Mouse (Mus musculus): ENCODE results near the gene Dctd. TPM values are rescaled to one million over a fixed set of nuclear protein-coding genes. Genes with fewer than 3 reads are reported as not detected.

Dctd gene
- polyA plus RNA-seq, 1 experiment: 16.1 TPM

- TF ChIP-seq CTCF (IDR thresholded peaks at IDR 0.05; ENCODE audit: extremely low read depth, insufficient read depth, low read length) (no peak), POLR2A (IDR thresholded peaks at IDR 0.05; ENCODE audit: extremely low read depth, insufficient read depth, low read length) (no peak)
- H3K4me1 ChIP-seq (ENCODE audit: control insufficient read depth, insufficient read depth, low read length): peaks cover 3% of the 10 kb centered on the region; the same call in 1 of the 2 replicates
- H3K4me3 ChIP-seq (ENCODE audit: insufficient read depth, low read length): no peak overlapping the region
- no peak overlapping the region for H3K27ac ChIP-seq (ENCODE audit: insufficient read depth, low read length)
Observed at GRCm38 (mm10) chr8:48100100-48100787, 1.4 kb downstream of the Dctd start.

- Histone ChIP-seq H3K4me1 (ENCODE audit: control insufficient read depth, insufficient read depth, low read length) (no peaks in the 10 kb centered on the region; the same call in 1 of the 2 replicates), H3K4me3 (ENCODE audit: insufficient read depth, low read length) (peak overlapping the region; percentile 73), H3K27ac (ENCODE audit: insufficient read depth, low read length) (no peak overlapping the region)
- TF ChIP-seq CTCF (IDR thresholded peaks at IDR 0.05; ENCODE audit: extremely low read depth, insufficient read depth, low read length) (no peak), POLR2A (IDR thresholded peaks at IDR 0.05; ENCODE audit: extremely low read depth, insufficient read depth, low read length) (no peak)
Observed at GRCm38 (mm10) chr8:48109373-48109855, 10.5 kb downstream of the Dctd start.

- no peak overlapping the region for H3K27ac ChIP-seq (ENCODE audit: insufficient read depth, low read length)
- no peaks in the 10 kb centered on the region; the same call in 1 of the 2 replicates for H3K4me1 ChIP-seq (ENCODE audit: control insufficient read depth, insufficient read depth, low read length)
- H3K4me3 ChIP-seq (ENCODE audit: insufficient read depth, low read length): peak overlapping the region; percentile 73
- no peak for TF ChIP-seq CTCF (IDR thresholded peaks at IDR 0.05; ENCODE audit: extremely low read depth, insufficient read depth, low read length)
- TF ChIP-seq POLR2A (IDR thresholded peaks at IDR 0.05; ENCODE audit: extremely low read depth, insufficient read depth, low read length): no peak
Observed at GRCm38 (mm10) chr8:48109856-48110780, 11.2 kb downstream of the Dctd start.

- Histone ChIP-seq H3K4me3 (ENCODE audit: insufficient read depth, low read length) (no peak overlapping the region), H3K27ac (ENCODE audit: insufficient read depth, low read length) (no peak overlapping the region), H3K4me1 (ENCODE audit: control insufficient read depth, insufficient read depth, low read length) (no peaks in the 10 kb centered on the region)
- TF ChIP-seq CTCF (IDR thresholded peaks at IDR 0.05; ENCODE audit: extremely low read depth, insufficient read depth, low read length) (no peak), POLR2A (IDR thresholded peaks at IDR 0.05; ENCODE audit: extremely low read depth, insufficient read depth, low read length) (no peak)
Observed at GRCm38 (mm10) chr8:48114591-48114990, 15.7 kb downstream of the Dctd start.

GRCm38 (mm10) chr8:48122991-48123390 is 24.1 kb downstream of the Dctd start:
- H3K4me1 ChIP-seq (ENCODE audit: control insufficient read depth, insufficient read depth, low read length): no peaks in the 10 kb centered on the region
- H3K4me3 ChIP-seq (ENCODE audit: insufficient read depth, low read length): no peak overlapping the region
- TF ChIP-seq CTCF (IDR thresholded peaks at IDR 0.05; ENCODE audit: extremely low read depth, insufficient read depth, low read length) (no peak), POLR2A (IDR thresholded peaks at IDR 0.05; ENCODE audit: extremely low read depth, insufficient read depth, low read length) (no peak)
- H3K27ac ChIP-seq (ENCODE audit: insufficient read depth, low read length): no peak overlapping the region

- no peaks in the 10 kb centered on the region for H3K4me1 ChIP-seq (ENCODE audit: control insufficient read depth, insufficient read depth, low read length)
- H3K4me3 ChIP-seq (ENCODE audit: insufficient read depth, low read length): no peak overlapping the region
- TF ChIP-seq CTCF (IDR thresholded peaks at IDR 0.05; ENCODE audit: extremely low read depth, insufficient read depth, low read length): no peak
- no peak for TF ChIP-seq POLR2A (IDR thresholded peaks at IDR 0.05; ENCODE audit: extremely low read depth, insufficient read depth, low read length)
- H3K27ac ChIP-seq (ENCODE audit: insufficient read depth, low read length): no peak overlapping the region
Observed at GRCm38 (mm10) chr8:48124857-48125256, 26.0 kb downstream of the Dctd start.

GRCm38 (mm10) chr8:48126954-48127353 is 28.1 kb downstream of the Dctd start:
- Histone ChIP-seq H3K4me1 (ENCODE audit: control insufficient read depth, insufficient read depth, low read length) (no peaks in the 10 kb centered on the region), H3K4me3 (ENCODE audit: insufficient read depth, low read length) (no peak overlapping the region), H3K27ac (ENCODE audit: insufficient read depth, low read length) (no peak overlapping the region)
- TF ChIP-seq POLR2A (IDR thresholded peaks at IDR 0.05; ENCODE audit: extremely low read depth, insufficient read depth, low read length): no peak
- no peak for TF ChIP-seq CTCF (IDR thresholded peaks at IDR 0.05; ENCODE audit: extremely low read depth, insufficient read depth, low read length)

GRCm38 (mm10) chr8:48130266-48130665 is 31.4 kb downstream of the Dctd start:
- H3K27ac ChIP-seq (ENCODE audit: insufficient read depth, low read length): no peak overlapping the region
- TF ChIP-seq POLR2A (IDR thresholded peaks at IDR 0.05; ENCODE audit: extremely low read depth, insufficient read depth, low read length) (no peak), CTCF (IDR thresholded peaks at IDR 0.05; ENCODE audit: extremely low read depth, insufficient read depth, low read length) (no peak)
- no peak overlapping the region for H3K4me3 ChIP-seq (ENCODE audit: insufficient read depth, low read length)
- no peaks in the 10 kb centered on the region for H3K4me1 ChIP-seq (ENCODE audit: control insufficient read depth, insufficient read depth, low read length)

- Histone ChIP-seq H3K27ac (ENCODE audit: insufficient read depth, low read length) (no peak overlapping the region), H3K4me3 (ENCODE audit: insufficient read depth, low read length) (no peak overlapping the region), H3K4me1 (ENCODE audit: control insufficient read depth, insufficient read depth, low read length) (no peaks in the 10 kb centered on the region)
- TF ChIP-seq CTCF (IDR thresholded peaks at IDR 0.05; ENCODE audit: extremely low read depth, insufficient read depth, low read length) (no peak), POLR2A (IDR thresholded peaks at IDR 0.05; ENCODE audit: extremely low read depth, insufficient read depth, low read length) (no peak)
Observed at GRCm38 (mm10) chr8:48133321-48133720, 34.4 kb downstream of the Dctd start.

Data from cortical plate, adult 2 months (tissue).